Mouse (Mus musculus) thymus, adult 2 months (tissue): ENCODE data around the gene Klkb1.

Source experiments
- CTCF ChIP-seq: fragments of 200-500 bp; IDR thresholded peaks from 2 replicates; pipeline ENCODE4 v1.5.1; 2012; ENCODE audit warnings: mild to moderate bottlenecking, control low read depth, low read length, moderate library complexity, borderline replicate concordance; ENCODE audit not compliant: control insufficient read depth, poor library complexity, insufficient read depth; ENCODE audit errors: extremely low read depth
- POLR2A ChIP-seq: fragments of 200-500 bp; IDR thresholded peaks from 2 replicates; pipeline ENCODE4 v1.6.1; 2012; ENCODE audit warnings: mild to moderate bottlenecking, low read length, control low read depth, moderate library complexity; ENCODE audit not compliant: control insufficient read depth, poor library complexity, insufficient read depth; ENCODE audit errors: extremely low read depth

DNA sequence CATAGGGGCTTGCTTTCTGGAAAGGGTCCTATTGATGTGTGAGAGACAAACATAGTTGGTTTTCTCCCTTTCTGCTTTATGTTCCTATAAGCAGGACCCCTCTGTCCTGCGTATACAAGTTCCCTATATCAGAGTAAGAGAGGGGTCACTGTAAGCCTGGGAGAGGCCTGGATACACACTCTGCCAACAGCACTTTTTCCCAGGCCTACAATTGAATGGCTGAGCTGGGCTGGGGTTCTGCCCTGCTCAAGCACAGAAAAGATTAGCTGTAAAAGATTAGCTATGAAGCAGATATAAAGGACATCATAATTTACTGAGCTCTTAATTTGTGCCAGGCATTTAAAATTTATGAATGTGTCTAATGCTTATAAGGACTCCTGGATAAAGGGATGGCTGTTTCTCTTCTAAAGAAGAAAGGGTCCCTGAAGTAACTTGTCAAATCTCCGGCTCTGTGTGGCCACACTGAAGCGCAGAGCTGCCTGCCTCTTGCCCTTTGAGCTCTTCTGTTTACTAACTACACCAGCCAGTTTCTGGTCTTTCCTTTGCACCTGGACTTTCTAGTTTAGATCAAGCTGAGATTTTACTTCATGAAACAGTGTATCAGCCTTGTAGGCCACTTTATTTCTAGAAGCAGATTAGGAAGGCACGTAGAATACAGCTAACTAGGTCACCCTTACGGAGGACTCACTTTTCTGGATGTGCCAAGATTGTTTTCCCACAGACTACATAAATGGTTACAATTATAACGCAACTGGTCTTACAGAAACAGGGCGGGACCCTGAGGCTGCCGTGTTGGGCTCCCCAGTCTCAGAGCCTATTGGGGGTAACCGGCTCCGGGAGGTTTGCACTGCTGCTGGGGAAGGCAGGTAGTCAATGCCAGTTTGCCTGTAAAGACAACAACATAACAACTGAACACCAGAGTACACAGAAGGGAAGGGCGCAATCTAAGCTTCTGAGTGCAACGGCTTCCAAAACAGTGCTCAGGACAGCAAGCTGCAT lies 47.3 kb upstream of the Klkb1 start:
- TF ChIP-seq POLR2A (no peak), CTCF (no peak)
